Comparison of ENCODE assay signal across 8 mouse cellular contexts in the genomic region with DNA sequence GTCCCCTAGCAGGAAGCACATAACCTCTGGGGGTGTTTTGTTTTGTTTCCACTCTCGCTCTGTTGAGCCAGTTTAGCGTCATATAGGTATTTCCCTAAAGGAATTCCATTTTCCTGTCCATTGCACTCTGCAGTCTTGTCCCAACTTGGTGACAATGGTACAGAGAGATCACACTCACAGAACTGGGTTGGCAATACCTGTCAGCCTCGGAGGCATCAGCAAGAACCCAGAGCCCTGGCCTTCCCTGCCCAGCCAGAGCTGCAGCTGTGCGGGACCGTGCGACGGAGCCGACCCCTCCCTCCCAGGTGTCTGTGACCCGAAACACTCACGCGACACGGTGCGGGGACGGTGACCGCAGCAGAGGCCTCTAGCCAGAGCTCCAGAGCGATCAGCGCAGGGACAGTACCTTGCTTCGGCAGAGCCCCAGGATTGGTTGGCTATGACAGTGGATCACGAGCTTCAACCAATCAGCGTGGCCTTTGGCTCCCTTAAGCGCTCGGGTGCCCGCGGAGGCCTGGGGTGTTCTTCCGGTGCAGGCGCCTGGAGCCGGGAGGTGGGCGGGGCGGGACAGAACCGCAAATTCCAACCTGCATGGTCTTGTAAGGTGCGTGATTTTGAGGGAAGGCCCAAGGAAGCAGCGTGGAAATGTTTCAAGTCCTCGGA. TPM values are rescaled to one million over a fixed set of nuclear protein-coding genes. Genes with fewer than 3 reads are reported as not detected.
DNase-seq lines count a peak whose midpoint lies in the region; ATAC-seq and TF ChIP-seq lines count a peak whose summit lies in the region.

No protein-coding gene starts in this region.

- peak overlapping the region; percentile 91 for H3K27ac ChIP-seq in gastrocnemius, adult 2 months

- intact Hi-C loops in gastrocnemius, adult 2 months (cut with DNase I), result no loop called here

- DNase-seq in ZHBTc4 (ENCODE audit: low read depth, low spot score), result peak; percentile 93
- DNase-seq in gastrocnemius, adult 2 months, result peak; percentile 95
- peak; percentile 95 for DNase-seq in induced T-regulatory cell, adult 2 months (ENCODE audit: low read depth)
- DNase-seq in left cerebral cortex, adult 9 months (ENCODE audit: low spot score in 2 of 2), result peak; percentile 83 to 93
- peak; percentile 89 for DNase-seq in right cerebral cortex, postnatal 14 days
- peak; percentile 79 to 89 for DNase-seq in urinary bladder, postnatal 36 days (ENCODE audit: low spot score in 2 of 2)

- ATAC-seq in common myeloid progenitor, adult 5-6 weeks (replicated peaks; ENCODE audit: low read depth, poor library complexity, severe bottlenecking), result peak; percentile 99
- ATAC-seq in megakaryocyte progenitor cell, adult 5-6 weeks (replicated peaks; ENCODE audit: poor library complexity), result peak; percentile 99

- H3K4me3 ChIP-seq in gastrocnemius, adult 2 months, result peak overlapping the region; percentile 96

- no peak for TF ChIP-seq CTCF in gastrocnemius, adult 2 months (IDR thresholded peaks at IDR 0.05)

RNA-seq across cellular contexts. Expression of gene Plgrkt, which starts 5.6 kb away (rescaled TPM):
- total RNA-seq in common myeloid progenitor, adult 5-6 weeks (2017), result 87.2 and 89.5 TPM in 2 replicates
- total RNA-seq in gastrocnemius, adult 2 months (2021), result 10 to 100 TPM; 16.1 to 21.2 TPM
- total RNA-seq in megakaryocyte progenitor cell, adult 5-6 weeks (2015), result 76.3 and 104 TPM in 2 replicates
- 69.7 and 79.1 TPM in 2 replicates for total RNA-seq in megakaryocyte progenitor cell, adult 5-6 weeks (2017)

RNA-seq across cellular contexts. Expression of gene Cd274, which starts 5.7 kb away (rescaled TPM):
- 6.5 and 12.3 TPM in 2 replicates for total RNA-seq in common myeloid progenitor, adult 5-6 weeks (2017)
- under 1 TPM; 0.59 to 0.71 TPM for total RNA-seq in gastrocnemius, adult 2 months (2021)
- 7.7 and 12.5 TPM in 2 replicates for total RNA-seq in megakaryocyte progenitor cell, adult 5-6 weeks (2015)
- 4.3 and 5.8 TPM in 2 replicates for total RNA-seq in megakaryocyte progenitor cell, adult 5-6 weeks (2017)

RNA-seq across cellular contexts. Expression of gene Rln1, which starts 27.1 kb away (rescaled TPM):
- not detected in 2 replicates for total RNA-seq in common myeloid progenitor, adult 5-6 weeks (2017)
- not detected for total RNA-seq in gastrocnemius, adult 2 months (2021)
- total RNA-seq in megakaryocyte progenitor cell, adult 5-6 weeks (2015), result not detected in 2 replicates
- total RNA-seq in megakaryocyte progenitor cell, adult 5-6 weeks (2017), result not detected in 2 replicates

RNA-seq across cellular contexts. Expression of gene Insl6, which starts 36.4 kb away (rescaled TPM):
- 5.3 and 6.1 TPM in 2 replicates for total RNA-seq in common myeloid progenitor, adult 5-6 weeks (2017)
- not detected for total RNA-seq in gastrocnemius, adult 2 months (2021)
- 2.3 and 3.7 TPM in 2 replicates for total RNA-seq in megakaryocyte progenitor cell, adult 5-6 weeks (2015)
- total RNA-seq in megakaryocyte progenitor cell, adult 5-6 weeks (2017), result 1.1 and 1.7 TPM in 2 replicates

RNA-seq across cellular contexts. Expression of gene Pdcd1lg2, which starts 49.1 kb away (rescaled TPM):
- 0.27 and 1.7 TPM in 2 replicates for total RNA-seq in common myeloid progenitor, adult 5-6 weeks (2017)
- total RNA-seq in gastrocnemius, adult 2 months (2021), result not detected
- not detected in 2 replicates for total RNA-seq in megakaryocyte progenitor cell, adult 5-6 weeks (2015)
- not detected in 2 replicates for total RNA-seq in megakaryocyte progenitor cell, adult 5-6 weeks (2017)

Comparison
In these comparisons a context has a peak if more than half of its experiments do, and no peak if none do; other contexts are left out.
1. Peak in every context shown above with its lines: DNase-seq, ATAC-seq, H3K4me3 ChIP-seq and H3K27ac ChIP-seq.